Mouse (Mus musculus): ENCODE measurements around the gene Gm42715.
"Not testable (repeated sequence)": the region's sequence is repeated elsewhere in the genome, so short reads cannot be mapped to it uniquely, and the experiment has no call there.

The Gm42715 gene

DNA sequence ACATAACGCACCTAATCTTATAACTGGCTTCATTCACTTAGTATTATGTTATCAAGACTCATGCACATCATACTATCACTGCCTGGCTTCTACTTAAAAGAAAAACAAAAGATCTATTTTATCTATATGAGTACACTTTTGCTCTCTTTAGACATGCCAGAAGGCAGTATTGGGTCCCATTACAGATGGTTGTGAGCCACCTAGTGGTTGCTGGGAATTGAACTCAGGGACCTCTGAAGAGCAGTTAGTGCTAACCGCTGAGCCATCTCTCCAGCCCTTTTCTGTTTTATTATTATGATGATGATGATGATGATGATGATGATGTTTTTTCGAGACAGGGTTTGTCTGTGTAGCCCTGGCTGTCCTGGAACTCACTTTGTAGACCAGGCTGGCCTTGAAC, 21.0 kb upstream of the Gm42715 start:
- no peak for DNase-seq (ENCODE audit: low spot score)

DNA sequence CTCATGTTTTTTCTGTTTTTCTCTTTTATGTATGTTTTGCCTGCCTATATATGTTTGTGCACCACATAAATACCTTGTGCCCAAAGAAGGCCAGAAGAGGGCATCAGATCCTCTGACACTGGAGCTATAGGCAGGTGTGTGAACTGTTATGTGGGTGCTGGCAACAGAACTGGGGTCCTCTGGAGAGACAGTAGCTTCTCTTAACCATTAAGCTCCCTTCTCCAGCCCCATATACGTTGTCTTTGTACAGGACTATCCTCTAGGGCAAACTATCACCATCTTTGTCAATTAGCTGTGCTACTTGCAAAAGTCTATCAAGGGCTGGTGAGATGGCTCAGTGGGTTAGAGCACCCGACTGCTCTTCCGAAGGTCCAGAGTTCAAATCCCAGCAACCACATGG, 11.1 kb upstream of the Gm42715 start:
- no peak for DNase-seq (ENCODE audit: low spot score)

DNA sequence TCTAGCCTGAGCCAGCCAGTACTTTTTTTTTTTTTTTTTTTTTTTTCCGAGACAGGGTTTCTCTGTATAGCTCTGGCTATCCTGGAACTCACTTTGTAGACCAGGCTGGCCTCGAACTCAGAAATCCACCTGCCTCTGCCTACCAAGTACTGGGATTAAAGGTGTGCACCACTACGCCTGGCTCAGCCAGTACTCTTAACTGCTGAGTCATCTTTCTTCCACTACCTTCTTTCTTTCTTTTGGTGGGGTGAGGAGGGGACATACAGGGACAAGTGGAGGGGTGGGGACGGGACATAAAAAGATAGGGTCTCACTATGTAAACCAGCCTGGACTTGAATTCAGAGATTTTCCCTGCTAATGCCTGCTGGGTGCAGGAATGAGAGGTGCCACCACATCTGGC, 9.6 kb upstream of the Gm42715 start:
- DNase-seq (ENCODE audit: low spot score) = not testable (repeated sequence)

DNA sequence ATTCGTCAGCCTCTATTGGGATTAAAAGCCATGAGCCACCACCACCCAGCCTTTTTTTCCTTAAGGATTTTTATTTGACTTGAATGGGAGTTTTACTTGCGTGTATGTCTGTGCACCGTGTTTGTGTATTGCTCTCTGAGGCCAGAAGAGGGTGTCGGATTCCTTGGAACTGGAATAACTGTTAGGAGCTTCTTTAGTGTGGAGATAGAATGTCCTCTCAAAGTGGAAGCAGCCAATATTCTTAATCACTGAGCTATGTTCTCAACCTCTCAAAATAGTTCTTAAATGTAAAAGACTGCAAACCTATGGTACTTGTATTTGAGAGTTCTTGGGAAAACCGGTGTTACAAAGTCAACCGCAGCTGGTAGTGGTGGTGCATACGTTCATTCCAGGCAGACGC, 8.1 kb upstream of the Gm42715 start:
- DNase-seq (ENCODE audit: low spot score) = no peak

DNA sequence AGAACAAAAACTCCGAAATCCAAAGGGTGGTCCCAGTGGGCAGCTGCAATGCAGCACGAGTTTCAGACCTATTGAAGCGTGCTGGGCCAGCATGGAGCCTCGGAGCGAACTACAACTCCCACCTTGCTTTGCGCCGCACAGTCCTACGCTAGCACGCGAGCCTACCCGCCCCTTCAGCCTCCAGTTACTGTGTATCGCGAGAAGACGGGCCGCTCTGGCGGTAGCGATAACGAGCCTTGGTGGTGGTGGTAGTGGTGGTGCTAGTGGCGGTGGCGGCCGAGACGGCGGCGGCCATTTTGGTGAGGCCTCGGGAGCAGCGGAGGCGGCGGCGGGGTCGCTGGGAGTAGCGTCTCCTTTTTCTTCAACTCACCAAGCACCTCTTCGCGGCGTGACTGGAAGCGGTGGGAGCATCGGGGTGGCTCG, 7.6 kb upstream of the Gm42715 start, which contains the start of gene Srcap:
TSS of gene Srcap (plus strand) at position 176 of the 423 bp plus-strand sequence.
- peak; percentile 90 for DNase-seq (ENCODE audit: low spot score)

DNA sequence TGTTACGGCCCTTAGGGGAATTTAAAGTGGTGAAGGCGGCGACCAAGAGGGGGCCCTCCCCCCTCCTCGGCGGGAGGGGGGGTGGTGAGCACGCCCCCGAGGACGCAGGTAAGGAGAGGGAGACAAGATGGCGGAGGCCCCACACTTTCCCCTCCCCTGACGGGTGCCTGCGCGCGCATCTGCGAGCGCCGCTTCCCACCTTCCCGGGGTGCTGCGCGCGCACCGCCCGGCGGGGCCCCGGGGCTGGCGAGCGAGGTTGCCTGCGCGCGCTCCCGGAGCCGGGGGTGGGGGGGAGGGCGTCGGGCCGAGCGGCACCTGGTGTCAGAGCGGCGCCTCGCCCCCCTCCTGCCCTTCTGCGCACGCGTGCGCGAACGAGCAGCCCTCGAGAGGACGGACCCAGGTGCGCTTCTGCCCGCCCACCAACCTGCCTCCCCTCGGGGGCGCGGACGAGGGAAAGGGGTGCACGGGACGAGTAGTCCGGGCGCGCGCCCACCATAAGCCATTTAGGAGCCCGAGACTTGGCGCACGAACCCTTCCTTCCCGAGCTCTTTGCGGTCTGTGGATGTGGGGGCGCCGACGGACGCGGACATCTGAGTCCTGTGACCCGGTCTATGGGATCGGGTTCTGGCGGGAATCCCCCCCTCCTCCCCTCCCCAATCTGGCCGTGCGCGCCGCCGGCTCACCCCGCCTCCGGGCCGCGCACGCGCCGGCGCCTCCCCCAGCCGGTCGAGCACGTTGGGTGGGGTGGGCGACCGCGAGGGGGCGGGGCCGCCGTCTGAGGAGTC, 7.0 kb upstream of the Gm42715 start:
- peak; percentile 65 for DNase-seq (ENCODE audit: low spot score)

DNA sequence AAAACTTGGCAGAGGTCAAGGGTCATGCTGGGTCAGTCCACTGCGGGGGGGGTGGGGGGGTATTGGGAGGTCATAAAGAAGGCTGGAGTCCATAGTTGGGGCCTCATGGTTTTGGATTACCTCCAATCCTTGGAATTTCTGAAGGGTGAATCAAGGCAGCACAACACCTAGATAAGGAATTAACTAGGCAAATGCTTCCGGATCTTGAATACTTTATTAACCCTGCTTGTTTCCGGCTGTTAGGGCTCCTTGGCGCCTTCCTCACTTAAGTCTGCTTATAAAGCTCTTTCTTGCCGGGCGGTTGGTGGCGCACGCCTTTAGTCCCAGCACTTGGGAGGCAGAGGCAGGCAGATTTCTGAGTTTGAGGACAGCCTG, 6.4 kb upstream of the Gm42715 start:
- DNase-seq (ENCODE audit: low spot score) = no peak

DNA sequence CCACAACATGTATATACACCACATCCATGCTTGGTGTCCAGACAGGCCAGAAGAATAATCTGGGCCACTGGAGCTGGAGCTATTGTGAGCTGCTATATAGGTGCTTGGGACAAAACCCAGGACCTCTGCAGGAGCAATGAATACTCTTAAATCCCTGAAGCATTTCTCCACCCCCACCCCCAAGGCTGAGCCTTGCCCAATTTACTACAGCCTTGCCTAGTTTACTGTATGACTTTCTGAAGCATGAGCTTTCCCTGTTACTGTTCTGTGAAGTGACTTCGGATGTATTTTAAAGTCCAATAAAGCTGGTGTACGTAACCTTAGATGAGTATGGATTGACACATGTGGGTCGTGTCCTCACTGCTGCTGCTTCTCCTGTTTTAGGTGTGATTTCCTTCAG, 5.6 kb upstream of the Gm42715 start:
- no peak for DNase-seq (ENCODE audit: low spot score)

DNA sequence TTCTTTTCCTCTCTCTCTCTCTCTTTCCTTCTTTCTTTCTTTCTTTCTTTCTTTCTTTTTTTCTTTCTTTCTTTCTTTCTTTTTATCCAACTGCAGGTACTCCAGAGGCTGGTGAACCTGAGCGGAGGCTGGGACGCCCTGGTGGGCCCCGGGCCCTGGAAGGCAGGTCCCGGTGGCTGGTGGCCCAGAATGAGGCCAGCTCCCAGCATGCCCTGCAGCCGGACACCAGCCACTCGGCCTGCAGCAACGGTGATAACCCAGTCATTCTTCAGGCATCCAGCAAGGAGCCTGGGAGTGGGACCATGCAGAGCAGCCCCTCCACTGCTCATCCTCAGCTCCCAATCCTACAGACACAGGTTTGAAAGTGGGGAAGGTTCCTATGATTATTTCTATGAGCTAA, 3.5 kb upstream of the Gm42715 start:
- no peak for DNase-seq (ENCODE audit: low spot score)

DNA sequence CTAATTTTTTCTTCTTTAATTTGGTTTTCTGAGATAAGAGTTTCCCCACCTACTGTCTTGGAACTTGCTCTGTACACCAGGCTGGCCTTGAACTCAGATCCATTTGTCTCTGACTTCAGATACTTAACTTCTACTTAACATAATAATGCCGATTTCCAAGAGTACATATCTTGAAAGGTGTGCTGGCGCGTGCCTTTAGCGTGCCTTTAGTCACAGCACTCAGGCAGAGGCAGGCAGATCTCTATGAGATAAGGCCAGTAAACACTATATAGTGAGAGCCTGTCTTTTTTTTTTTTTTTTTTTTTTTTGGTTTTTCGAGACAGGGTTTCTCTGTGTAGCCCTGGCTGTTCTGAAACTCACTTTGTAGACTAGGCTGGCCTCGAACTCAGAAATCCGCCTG, 3.0 kb upstream of the Gm42715 start:
- no peak for DNase-seq (ENCODE audit: low spot score)

DNA sequence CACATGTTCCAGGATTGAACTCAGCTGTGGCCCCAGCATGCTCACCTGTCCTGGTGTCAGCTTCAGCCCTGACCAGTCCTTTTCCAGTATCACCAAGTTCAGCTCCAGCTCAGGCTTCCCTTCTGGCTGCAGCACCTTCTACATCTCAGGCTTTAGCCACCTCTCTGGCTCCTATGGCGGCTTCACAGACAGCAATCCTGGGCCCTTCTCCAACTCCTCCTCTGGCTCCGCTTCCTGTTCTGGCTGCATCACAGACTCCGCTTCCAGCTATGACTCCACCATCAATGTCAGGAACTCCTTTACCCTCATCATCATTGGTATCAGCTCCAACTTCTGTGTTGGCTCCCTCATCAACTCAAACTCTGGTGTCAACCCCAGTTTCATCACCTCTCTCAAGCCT, 22.3 kb downstream of the Gm42715 start:
- DNase-seq (ENCODE audit: low spot score) = no peak

DNA sequence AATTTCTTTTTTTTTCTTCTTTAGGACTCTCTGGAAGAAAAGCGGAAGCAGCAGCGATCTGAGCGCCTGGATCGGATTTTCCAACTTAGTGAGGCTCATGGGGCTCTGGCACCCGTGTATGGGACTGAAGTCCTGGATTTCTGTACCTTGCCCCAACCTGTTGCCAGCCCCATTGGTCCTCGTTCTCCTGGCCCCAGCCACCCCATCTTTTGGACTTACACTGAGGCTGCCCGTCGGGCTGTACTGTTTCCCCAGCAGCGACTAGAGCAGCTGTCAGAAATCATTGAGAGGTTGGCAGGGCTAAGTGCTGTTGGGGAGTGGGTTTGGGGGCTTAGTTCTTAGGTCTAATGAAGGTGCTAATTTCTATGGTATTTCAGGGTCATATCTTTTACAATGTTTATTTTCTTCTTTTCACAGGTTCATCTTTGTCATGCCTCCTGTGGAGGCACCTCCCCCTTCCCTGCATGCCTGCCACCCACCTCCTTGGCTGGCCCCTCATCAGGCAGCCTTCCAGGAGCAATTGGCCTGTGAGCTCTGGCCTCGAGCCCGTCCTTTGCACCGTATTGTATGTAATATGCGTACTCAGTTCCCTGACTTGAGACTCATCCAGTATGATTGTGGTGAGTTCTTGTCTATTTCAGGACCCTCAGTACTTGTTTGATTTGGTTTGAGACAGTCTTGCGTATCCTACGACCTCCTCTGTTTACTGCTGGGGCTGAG, 29.9 kb downstream of the Gm42715 start:
- DNase-seq (ENCODE audit: low spot score) = no peak

DNA sequence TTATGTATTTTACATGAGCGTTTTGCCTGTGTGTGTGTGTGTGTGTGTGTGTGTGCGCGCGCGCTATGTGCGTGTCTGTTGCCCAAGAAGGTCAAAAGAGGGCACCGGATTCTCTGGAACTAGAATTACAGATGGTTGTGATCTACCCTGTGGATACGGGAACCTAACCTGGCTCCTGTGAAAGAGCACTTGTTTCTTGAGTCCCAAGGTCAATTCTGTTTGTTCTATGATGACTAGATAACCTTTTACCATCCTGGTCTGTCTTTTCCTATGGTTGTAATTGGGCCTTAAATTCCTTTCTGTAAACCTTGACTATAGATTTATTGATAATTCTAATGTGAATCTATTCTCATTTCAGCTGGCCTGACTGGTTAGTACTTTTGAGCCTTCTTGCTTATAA, 32.2 kb downstream of the Gm42715 start:
- no peak for DNase-seq (ENCODE audit: low spot score)

DNA sequence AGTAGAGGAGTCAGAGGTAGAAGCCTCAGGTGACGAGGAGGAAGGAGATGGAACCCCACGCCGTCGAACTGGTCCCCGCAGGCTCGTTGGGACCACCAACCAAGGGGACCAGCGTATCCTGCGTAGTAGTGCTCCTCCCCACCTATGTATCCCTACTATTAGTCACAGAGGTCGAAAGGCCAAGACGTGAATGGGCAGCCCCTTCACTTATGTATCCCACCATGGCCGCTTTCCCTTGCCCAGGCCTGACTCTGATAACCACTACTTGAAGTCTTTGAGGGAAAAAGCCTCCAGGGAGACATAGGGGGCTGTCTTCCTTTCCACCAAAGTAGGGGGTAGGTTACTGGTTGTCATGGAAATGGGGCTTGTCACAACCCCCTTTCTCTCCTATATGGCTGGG, 41.2 kb downstream of the Gm42715 start:
- no peak for DNase-seq (ENCODE audit: low spot score)

DNA sequence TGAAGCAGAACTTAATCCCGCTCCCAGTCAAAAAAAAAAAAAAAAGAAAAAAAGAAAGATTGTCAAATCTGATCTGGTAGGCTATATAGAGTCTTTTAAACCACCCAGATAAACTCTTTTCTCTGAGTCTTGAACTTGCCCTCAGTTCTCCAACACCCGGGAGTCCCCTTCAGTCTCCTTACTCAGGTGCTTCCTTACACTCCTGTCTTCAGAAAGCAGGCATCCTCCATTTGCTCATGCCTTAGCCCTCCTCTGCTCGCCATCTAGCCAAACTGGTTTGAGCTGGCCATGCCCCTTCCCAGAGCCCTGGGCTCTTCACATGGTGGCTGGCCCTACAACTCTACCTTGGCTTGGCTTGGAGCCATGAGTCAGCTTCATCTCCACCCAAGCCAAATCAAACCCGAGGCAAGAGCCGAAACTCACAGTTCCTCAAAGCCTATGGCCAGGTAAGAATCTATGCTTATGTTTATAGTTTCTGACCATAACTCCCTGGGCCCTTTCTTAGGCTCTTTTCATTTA, 42.0 kb downstream of the Gm42715 start, which contains the start of gene Tmem265:
TSS of gene Tmem265 (plus strand) at position 51 of the 519 bp plus-strand sequence.
- DNase-seq (ENCODE audit: low spot score) = no peak

DNA sequence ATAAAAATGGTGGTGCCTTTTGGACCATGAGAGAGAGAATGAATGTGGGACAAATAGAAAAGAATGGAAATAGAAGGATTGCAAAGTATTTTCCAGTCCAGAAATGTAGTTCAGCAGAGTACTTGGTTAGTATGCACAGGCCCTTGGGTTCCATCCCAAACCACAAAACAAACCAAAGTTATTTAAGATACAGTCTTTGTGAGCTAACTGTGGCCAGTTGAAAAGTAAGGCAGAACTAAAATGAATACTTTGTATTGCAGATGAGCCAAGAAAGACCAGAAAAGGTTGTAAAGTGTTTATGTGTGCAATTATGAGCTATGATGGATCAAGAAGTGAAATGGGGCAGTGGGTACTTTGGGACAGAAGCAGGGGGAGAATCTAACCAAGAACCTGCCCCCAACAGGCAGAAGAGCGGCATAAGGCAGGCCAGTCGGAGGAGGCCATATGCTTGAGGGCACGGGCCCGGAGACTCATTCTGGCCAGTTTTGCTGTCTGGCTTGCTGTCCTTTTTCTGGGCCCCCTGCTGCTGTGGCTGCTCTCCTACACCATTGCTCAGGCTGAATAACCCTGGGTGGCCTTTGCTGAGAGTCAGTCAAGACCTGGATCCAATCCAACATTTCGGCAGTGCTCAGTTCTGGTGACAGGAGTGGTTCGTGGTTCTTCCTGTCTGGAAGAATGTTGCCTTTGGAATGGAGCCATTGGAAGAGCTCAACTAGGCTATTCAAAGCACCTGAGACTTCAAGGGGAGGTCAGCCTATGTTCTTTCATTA, 45.2 kb downstream of the Gm42715 start:
- no peak for DNase-seq (ENCODE audit: low spot score)

DNA sequence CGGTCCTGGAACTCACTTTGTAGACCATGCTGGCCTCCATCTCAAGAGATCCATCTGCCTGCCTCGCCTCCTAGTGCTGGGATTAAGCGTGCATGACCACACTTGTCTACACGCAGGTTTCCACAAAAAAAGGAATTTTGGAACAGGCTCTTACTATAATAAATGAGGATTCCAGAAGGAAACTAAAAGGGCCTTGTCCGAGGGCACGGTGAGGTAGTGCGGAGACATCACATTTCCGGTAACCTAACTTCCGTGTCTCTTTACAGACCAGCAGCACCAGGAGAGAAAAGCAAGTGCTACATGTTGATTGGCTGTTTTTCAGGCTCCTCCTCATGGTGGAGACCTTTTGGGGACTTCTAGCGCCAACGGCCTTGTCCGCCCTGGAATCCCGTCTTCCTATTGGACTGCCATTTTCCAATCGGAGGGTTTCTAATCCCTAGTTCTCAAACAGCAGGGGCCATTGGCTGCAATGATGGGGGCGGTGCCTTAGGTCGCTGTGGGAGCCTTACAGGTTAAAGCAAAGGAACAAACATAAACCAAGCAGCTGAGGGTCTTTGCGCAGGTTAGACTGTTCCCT, 53.6 kb downstream of the Gm42715 start, which contains the start of gene Phkg2:
TSS of gene Phkg2 (plus strand) at position 446 of the 577 bp plus-strand sequence.
- no peak for DNase-seq (ENCODE audit: low spot score)

DNA sequence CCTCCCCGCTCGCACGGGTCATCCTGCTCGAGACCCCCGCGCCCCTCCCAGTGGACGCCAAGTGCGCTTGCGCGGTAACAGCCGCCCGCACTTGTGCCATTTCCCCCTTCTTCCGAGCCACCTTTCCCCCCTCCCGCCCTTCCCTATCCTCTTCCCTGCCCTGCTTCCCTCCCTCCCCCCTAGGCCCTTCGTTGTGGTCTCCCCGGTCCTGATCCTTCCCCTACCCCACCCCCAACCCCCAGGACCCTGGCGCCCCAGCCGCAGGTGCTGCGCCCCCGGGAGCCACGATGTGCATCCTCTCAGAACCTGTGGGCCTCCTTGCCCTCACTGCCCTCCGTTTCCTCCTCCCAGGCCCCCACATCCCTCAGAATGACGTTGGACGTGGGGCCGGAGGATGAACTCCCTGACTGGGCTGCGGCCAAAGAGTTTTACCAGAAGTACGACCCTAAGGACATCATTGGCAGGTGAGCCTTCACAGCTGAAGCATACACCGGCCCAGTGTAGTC, 54.2 kb downstream of the Gm42715 start:
- no peak for DNase-seq (ENCODE audit: low spot score)

DNA sequence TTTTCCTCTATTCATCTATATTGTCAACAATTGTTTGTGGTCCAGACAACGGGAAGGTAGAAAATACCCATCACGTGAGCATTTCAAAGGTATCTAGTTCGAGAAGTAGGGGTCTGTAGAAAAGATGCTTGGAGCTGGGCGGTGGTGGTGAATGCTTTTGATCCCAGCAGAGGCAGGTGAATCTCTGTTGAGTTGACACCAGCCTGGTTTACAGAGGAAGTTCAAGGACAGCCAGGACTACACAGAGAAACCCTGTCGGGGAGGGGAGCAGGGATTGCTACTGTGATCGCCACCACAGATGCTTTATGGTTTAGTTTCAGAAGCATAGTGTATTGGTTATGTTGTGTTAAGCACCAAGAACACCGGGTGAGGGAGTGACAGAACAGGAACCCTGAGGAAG, 54.7 kb downstream of the Gm42715 start:
- no peak for DNase-seq (ENCODE audit: low spot score)

DNA sequence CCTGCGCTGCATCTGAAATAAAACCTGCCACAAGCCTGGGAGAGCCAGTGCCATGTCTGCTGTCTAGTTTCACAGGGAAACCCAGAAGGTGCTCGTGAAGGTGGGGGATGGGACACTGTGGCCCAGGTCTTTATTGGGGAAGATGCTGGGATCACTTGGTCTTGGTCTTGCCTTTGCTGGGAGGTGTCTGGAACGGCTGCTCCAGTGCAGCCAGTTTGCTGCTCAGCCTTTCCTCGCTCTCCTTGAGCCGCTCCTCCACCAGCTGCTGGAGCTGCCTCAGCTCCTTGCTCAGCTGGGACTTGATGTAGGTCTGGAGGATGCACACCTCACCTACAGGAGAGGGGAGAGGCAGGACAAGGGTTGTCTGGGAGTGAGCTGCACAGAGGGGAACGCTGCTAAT, 63.9 kb downstream of the Gm42715 start:
- DNase-seq (ENCODE audit: low spot score) = no peak

DNA sequence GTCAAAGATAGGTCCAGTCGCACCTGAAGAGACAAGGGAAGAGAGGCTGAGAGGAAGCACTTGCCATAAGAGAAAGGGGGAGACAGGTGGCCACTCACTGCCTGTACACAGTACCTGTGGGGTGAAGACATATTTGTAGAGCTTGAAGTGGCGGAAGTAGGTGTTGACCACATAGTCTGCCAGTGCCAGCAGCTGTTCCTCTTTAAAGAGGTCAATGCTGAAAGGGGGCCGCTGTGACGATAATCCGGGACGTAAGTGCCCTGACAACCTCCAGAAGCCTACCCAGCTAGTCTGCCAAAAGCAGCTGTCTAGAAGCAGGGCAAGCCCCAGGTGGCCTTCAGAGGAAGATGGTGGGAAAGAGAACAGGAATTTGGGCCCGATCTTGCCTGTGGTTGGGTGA, 65.6 kb downstream of the Gm42715 start:
- DNase-seq (ENCODE audit: low spot score) = no peak

DNA sequence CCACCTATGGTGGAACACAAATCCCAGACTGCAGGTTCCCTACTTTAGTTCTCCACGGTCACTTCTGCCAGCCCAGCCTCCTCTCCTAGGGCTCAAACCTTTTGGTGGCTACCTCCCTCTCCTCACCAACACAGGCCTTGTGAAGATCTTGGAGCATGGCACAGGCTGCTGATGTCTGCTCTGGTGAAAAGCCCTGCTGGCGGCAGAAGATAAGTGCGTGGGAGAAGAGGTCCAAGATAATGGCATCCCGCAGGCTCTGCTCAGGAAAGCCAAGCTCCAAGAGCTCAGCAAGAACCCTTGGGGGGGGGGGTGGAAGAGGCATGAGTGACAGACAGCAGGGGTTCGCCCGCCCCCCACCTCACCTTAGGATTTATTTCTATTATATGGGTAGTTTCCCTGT, 66.8 kb downstream of the Gm42715 start:
- DNase-seq (ENCODE audit: low spot score) = no peak

All from urinary bladder, postnatal 10 days (tissue).